Mouse (Mus musculus): Measurements from ENCODE around the gene Col15a1. TPM values are rescaled to one million over a fixed set of nuclear protein-coding genes. Genes with fewer than 3 reads are reported as not detected.

Col15a1 gene
- total RNA-seq (2023): 0.91 TPM

DNA sequence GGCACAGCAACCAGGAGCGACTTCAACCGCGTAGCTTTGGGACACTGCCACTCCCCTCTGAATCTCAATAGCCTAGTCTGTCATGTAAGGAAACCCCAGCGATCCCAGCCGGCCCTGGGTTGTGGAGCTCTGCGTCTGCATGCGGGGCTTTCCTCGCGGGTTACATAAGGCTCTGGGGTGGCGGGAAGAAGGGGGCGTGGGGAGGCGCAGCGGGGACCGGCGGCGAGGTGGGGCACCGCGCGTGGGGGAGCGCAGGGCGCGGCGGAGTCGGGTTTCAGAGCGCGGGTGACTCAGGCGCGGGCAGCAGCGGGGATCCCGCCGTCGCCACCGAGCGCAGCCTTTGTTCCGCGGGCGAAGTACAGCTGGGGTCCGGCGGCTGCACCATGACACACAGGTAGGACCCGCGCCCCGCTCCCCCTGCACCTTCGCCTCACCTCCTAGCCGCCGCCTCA, at the start of gene Col15a1:
TSS of gene Col15a1 (plus strand) at position 193 of the 452 bp plus-strand sequence.

DNA sequence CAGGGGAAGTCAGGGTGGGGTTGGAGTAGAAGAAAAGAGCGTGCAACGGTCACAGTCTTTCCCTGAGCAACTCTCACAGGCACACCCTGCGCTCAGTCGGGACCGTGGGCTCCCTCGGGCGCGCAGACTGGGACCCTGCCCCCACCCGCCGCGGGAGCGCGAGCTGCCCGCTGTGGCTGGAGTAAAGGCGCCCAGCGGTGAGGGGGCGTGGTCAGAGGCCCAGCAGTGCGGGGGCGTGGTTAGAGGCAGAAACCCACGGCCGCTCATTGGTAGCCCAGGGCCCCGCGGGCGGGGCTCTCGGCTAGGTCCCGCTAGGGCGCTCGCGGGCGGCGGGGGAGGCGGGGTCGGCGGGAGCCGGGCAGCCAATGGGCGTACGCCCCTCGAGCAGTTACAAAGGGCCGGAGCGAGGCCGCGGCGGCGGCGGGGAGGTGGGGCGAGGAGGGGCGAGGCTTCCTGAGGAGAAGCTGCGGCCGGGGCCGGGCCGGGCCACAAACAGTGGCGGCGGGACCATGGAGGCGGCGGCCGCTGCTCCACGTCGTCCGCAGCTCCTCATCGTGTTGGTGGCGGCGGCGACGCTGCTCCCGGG, 144.9 kb downstream of the Col15a1 start, which contains the start of gene Tgfbr1:
TSS of gene Tgfbr1 (plus strand) at position 420 of the 586 bp plus-strand sequence.

Other genes with a start within 250 kb of the Col15a1 start
- gene Gabbr2, start 216.3 kb upstream of the Col15a1 start, total RNA-seq (2023): not detected
- 0.15 TPM for gene Anks6, start 150.7 kb upstream of the Col15a1 start, total RNA-seq (2023)
- 17.2 TPM for gene Galnt12, start 116.3 kb upstream of the Col15a1 start, total RNA-seq (2023)
- 26.5 TPM for gene Tgfbr1, start 145.1 kb downstream of the Col15a1 start, total RNA-seq (2023)

All from CD4-positive naive resting alpha-beta T cell, adult 76 days (primary cell).